Mouse (Mus musculus): ENCODE results near the gene Rsg1. TPM values are rescaled to one million over a fixed set of nuclear protein-coding genes. Genes with fewer than 3 reads are reported as not detected.

Gene Rsg1
- total and polyA plus RNA-seq, 3 experiments = 1.1 to 4.5 (median 3.2) TPM

DNA sequence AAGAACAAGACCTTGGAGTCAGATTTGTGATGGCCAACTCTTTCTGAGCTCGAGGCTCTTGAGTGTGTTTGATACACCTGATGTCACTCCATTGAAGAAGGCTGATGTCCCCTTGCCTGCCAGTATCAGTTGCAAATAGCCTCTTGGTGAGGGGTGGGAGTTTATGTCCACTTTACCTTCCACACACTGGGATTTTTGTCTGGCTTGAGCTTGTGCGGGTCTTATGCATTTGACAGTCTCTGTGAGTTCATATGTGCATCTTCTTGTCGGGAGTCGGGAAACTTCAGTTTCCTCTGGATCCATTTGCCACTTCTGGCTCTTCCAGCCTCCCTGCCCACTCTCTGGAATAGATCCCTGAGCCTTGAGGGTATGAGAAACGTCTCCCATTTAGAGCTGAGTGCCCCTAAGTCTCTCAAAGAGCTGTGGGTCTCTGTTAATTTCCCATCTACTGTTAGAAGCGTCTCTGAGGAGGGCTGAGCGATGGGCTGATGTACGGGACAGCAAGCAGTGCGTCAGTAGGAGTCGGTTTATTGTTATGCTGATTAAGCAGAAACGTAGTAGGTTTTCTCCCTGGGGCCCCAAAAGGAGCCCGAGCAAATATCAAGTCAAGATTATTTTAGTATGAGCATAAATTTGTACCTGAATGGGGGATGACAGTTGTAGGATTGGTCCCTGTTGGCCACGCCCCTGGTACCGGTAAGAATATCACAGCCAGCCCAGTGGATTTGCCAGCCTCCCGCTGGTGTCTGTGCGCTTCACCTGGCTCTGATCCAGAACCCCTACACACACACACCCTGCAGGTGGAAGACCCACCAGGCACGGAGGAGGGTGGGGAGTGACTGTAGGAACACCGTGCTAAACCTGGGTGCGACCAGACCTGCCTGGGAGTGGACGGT, 25.0 kb downstream of the Rsg1 start:
- no peak overlapping the region for H3K9ac ChIP-seq (ENCODE audit: insufficient read depth, low read depth)
- H3K27me3 ChIP-seq (replicated peaks) = peaks cover 84% of the 10 kb centered on the region

DNA sequence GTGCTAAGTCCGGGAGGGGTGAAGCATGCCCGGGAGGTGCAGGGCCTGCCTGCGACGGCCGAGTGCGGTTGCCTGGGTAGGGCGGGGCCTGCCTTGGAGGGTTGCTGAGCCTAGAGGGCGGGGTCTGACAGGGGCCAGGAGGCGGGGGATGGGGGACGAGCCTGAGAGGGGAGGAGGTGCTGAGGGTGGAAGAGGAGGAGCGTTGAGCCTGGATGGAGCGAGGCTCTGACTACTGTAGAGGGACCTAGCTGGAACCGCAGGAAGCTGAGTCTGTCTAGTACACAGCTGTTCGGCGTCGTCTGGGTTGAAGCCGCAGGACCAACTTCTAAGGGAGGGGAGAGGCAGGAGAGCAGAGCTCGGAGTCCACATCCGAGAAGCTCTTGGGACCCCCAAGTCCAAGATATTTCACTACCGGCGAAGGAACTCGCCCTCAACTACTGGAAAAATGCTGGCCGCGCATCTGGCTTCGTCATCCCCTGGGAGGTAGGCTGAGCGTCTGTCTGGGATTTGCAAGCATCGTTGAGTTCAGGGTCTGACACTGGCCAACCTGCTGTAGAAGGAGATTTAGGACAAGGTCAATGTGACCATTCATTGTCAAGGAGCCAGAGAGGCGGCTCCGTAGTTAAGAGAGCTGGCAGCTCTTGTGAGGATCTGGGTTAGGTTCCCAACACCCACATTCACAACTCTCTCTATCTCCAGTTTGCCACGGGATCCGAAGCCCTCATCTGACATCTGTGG, 25.8 kb downstream of the Rsg1 start, which contains the start of gene Arhgef19:
Gene Arhgef19 (plus strand): TSS at position 112 of the 738 bp plus-strand sequence.
- Histone ChIP-seq H3K9ac (ENCODE audit: insufficient read depth, low read depth) (no peak within 1 kb of the TSS), H3K4me3 (replicated peaks in 1 of 3; ENCODE audit: low read depth in 2 of 3, low read length in 2 of 3, poor library complexity in 1 of 3) (peak within 1 kb of the TSS in 1 of 3 experiments; percentile 42)
- dilution Hi-C loops (cut with MboI; ENCODE audit: extremely low pct_ligation_motif_present, extremely low pct_unique_long_range_greater_than_20kb, low sequenced_read_pairs) = no loop called here

More for the DNA sequence above, 25.0 kb downstream of the Rsg1 start:
- Histone ChIP-seq H3K79me2 (replicated peaks; ENCODE audit: control insufficient read depth, extremely low read depth, insufficient read depth, poor library complexity, severe bottlenecking) (no peaks in the 10 kb centered on the region), H3K27ac (ENCODE audit: insufficient read depth, low read depth) (no peak overlapping the region), H3K4me1 (ENCODE audit: control insufficient read depth in 1 of 2, insufficient read depth in 2 of 2) (peaks cover 2 to 10% of the 10 kb centered on the region in 2 experiments; a peak in 2 of 4 replicates), H3K36me3 (replicated peaks in 1 of 2; ENCODE audit: control insufficient read depth in 1 of 2, insufficient read depth in 1 of 2, low read length in 1 of 2) (no peaks in the 10 kb centered on the region), H3K9me3 (replicated peaks; ENCODE audit: low read length) (no peaks in the 10 kb centered on the region), H3K4me2 (ENCODE audit: insufficient read depth, low read depth, poor library complexity, severe bottlenecking) (peak overlapping the region; percentile 52), H3K4me3 (replicated peaks in 1 of 3; ENCODE audit: low read depth in 2 of 3, low read length in 2 of 3, poor library complexity in 1 of 3) (peak overlapping the region in 1 of 3 experiments; percentile 42)
- TF ChIP-seq EP300 (IDR thresholded peaks at IDR 0.05; ENCODE audit: low read length) (no peak), MAFK (IDR thresholded peaks at IDR 0.05; ENCODE audit: insufficient replicate concordance, low read length) (peak; percentile 90), CHD2 (IDR thresholded peaks at IDR 0.05; ENCODE audit: low read length) (no peak), JUND (conservative IDR thresholded peaks at IDR 0.05; ENCODE audit: low read depth, low read length) (no peak)
- in situ Hi-C loops (cut with MboI; ENCODE audit: low pct_ligation_motif_present, low pct_unique_long_range_greater_than_20kb, low sequenced_read_pairs) (no loop called here), dilution Hi-C loops (cut with MboI; ENCODE audit: extremely low pct_ligation_motif_present, extremely low pct_unique_long_range_greater_than_20kb, low sequenced_read_pairs) (no loop called here)
- no peak for DNase-seq (ENCODE audit: extremely low read depth)

DNA sequence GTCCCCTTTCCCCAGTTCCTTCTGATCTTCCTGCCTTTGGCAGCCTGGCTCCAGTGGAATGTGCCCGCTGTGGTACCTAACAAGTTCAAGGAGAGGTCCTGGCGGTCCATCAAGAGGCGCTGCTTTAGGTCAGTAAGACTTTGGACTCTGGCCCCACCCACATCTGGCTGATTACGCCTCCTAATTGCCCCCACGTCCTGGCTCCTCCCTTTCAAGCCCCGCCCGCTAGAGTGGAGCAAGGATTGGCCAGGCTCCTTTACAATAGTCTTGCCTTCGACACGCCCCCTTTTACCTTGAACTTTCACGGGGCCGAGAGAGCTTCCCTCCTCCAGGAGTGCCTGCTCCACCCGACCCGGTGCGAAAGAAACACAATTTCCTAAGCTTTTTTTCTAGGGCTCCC, 26.9 kb downstream of the Rsg1 start:
- H3K27me3 ChIP-seq (replicated peaks) = peaks cover 92% of the 10 kb centered on the region
- H3K9me3 ChIP-seq (replicated peaks; ENCODE audit: low read length) = no peaks in the 10 kb centered on the region
- peaks cover 2 to 10% of the 10 kb centered on the region in 2 experiments; a peak in 2 of 4 replicates for H3K4me1 ChIP-seq (ENCODE audit: control insufficient read depth in 1 of 2, insufficient read depth in 2 of 2)
- dilution Hi-C loops (cut with MboI; ENCODE audit: extremely low pct_ligation_motif_present, extremely low pct_unique_long_range_greater_than_20kb, low sequenced_read_pairs) = no loop called here
- no peak overlapping the region for H3K9ac ChIP-seq (ENCODE audit: insufficient read depth, low read depth)
- no peaks in the 10 kb centered on the region for H3K79me2 ChIP-seq (replicated peaks; ENCODE audit: control insufficient read depth, extremely low read depth, insufficient read depth, poor library complexity, severe bottlenecking)
- H3K36me3 ChIP-seq (replicated peaks in 1 of 2; ENCODE audit: control insufficient read depth in 1 of 2, insufficient read depth in 1 of 2, low read length in 1 of 2) = no peaks in the 10 kb centered on the region
- peak; percentile 3 for DNase-seq (ENCODE audit: extremely low read depth)
- in situ Hi-C loops (cut with MboI; ENCODE audit: low pct_ligation_motif_present, low pct_unique_long_range_greater_than_20kb, low sequenced_read_pairs) = no loop called here
- no peak overlapping the region for H3K4me3 ChIP-seq (replicated peaks in 1 of 3; ENCODE audit: low read depth in 2 of 3, low read length in 2 of 3, poor library complexity in 1 of 3)
- TF ChIP-seq KAT2A (IDR thresholded peaks at IDR 0.05; ENCODE audit: insufficient replicate concordance, low read length) (no peak), GABPA (IDR thresholded peaks at IDR 0.05; ENCODE audit: insufficient replicate concordance, low read depth, low read length) (no peak), MAX (IDR thresholded peaks at IDR 0.05; ENCODE audit: low read length) (no peak), IRF4 (IDR thresholded peaks at IDR 0.05; ENCODE audit: low read depth, low read length) (no peak), CHD2 (IDR thresholded peaks at IDR 0.05; ENCODE audit: low read length) (no peak), NELFE (IDR thresholded peaks at IDR 0.05; ENCODE audit: low read depth, low read length) (no peak), POLR2A (IDR thresholded peaks at IDR 0.05; ENCODE audit: low read depth, low read length) (no peak), JUND (conservative IDR thresholded peaks at IDR 0.05; ENCODE audit: low read depth, low read length) (no peak), TCF12 (IDR thresholded peaks at IDR 0.05; ENCODE audit: low read depth, low read length) (no peak), NRF1 (IDR thresholded peaks at IDR 0.05; ENCODE audit: low read depth, low read length) (no peak), SIN3A (IDR thresholded peaks at IDR 0.05; ENCODE audit: low read length) (no peak), PAX5 (IDR thresholded peaks at IDR 0.05; ENCODE audit: low read length) (no peak), UBTF (IDR thresholded peaks at IDR 0.05; ENCODE audit: low read depth, low read length) (no peak), EP300 (IDR thresholded peaks at IDR 0.05; ENCODE audit: low read length) (no peak), RAD21 (IDR thresholded peaks at IDR 0.05; ENCODE audit: low read depth, low read length) (no peak), SMC3 (IDR thresholded peaks at IDR 0.05; ENCODE audit: low read depth, low read length) (no peak), CHD1 (IDR thresholded peaks at IDR 0.05; ENCODE audit: low read depth, low read length) (no peak), RCOR1 (conservative IDR thresholded peaks at IDR 0.05; ENCODE audit: low read depth, low read length) (no peak)
- H3K27ac ChIP-seq (ENCODE audit: insufficient read depth, low read depth) = no peak overlapping the region
- H3K4me2 ChIP-seq (ENCODE audit: insufficient read depth, low read depth, poor library complexity, severe bottlenecking) = no peak overlapping the region

More for the DNA sequence above, 25.8 kb downstream of the Rsg1 start, which contains the start of gene Arhgef19:
- Histone ChIP-seq H3K27me3 (replicated peaks) (peaks cover 90% of the 10 kb centered on the region), H3K4me2 (ENCODE audit: insufficient read depth, low read depth, poor library complexity, severe bottlenecking) (peak within 1 kb of the TSS; percentile 81), H3K36me3 (replicated peaks in 1 of 2; ENCODE audit: control insufficient read depth in 1 of 2, insufficient read depth in 1 of 2, low read length in 1 of 2) (no peaks in the 10 kb centered on the region), H3K79me2 (replicated peaks; ENCODE audit: control insufficient read depth, extremely low read depth, insufficient read depth, poor library complexity, severe bottlenecking) (no peaks in the 10 kb centered on the region), H3K27ac (ENCODE audit: insufficient read depth, low read depth) (no peak within 1 kb of the TSS), H3K9me3 (replicated peaks; ENCODE audit: low read length) (no peaks in the 10 kb centered on the region), H3K4me1 (ENCODE audit: control insufficient read depth in 1 of 2, insufficient read depth in 2 of 2) (peaks cover 2 to 10% of the 10 kb centered on the region in 2 experiments; a peak in 2 of 4 replicates)
- DNase-seq (ENCODE audit: extremely low read depth) = peak; percentile 80
- in situ Hi-C loops (cut with MboI; ENCODE audit: low pct_ligation_motif_present, low pct_unique_long_range_greater_than_20kb, low sequenced_read_pairs) = no loop called here
- TF ChIP-seq POLR2A (IDR thresholded peaks at IDR 0.05; ENCODE audit: low read depth, low read length) = peak; percentile 51; the same call in 1 of the 2 replicates
- TF ChIP-seq MAZ (IDR thresholded peaks at IDR 0.05; ENCODE audit: low read depth, low read length) = 0 out of 2 replicates have a peak, but pooled peaks have one; percentile 48
- TF ChIP-seq NELFE (IDR thresholded peaks at IDR 0.05; ENCODE audit: low read depth, low read length) = no peak
